Mouse (Mus musculus): Measurements from ENCODE around the gene Ap1s2.
A peak's percentile ranks its signal among the peaks of the same experiment; 100 is the strongest.

Ap1s2 gene

GRCm38 (mm10) chrX:163908337-163909250 lies at the start of gene Ap1s2:
Ap1s2 (plus strand) TSS chrX:163909017.
- peak; percentile 97 for DNase-seq (ENCODE audit: extremely low read depth, insufficient read length, low spot score)

GRCm38 (mm10) chrX:163867711-163868379 lies 41.0 kb upstream of the Ap1s2 start:
- DNase-seq (ENCODE audit: extremely low read depth, insufficient read length, low spot score) = no peak

GRCm38 (mm10) chrX:163868659-163869278 lies 40.0 kb upstream of the Ap1s2 start:
- no peak for DNase-seq (ENCODE audit: extremely low read depth, insufficient read length, low spot score)

GRCm38 (mm10) chrX:163875932-163876331 lies 32.9 kb upstream of the Ap1s2 start:
- no peak for DNase-seq (ENCODE audit: extremely low read depth, insufficient read length, low spot score)

GRCm38 (mm10) chrX:163876636-163877035 lies 32.2 kb upstream of the Ap1s2 start:
- no peak for DNase-seq (ENCODE audit: extremely low read depth, insufficient read length, low spot score)

- no peak for DNase-seq (ENCODE audit: extremely low read depth, insufficient read length, low spot score)
Observed at GRCm38 (mm10) chrX:163879039-163879438, 29.8 kb upstream of the Ap1s2 start.

- peak; percentile 5 for DNase-seq (ENCODE audit: extremely low read depth, insufficient read length, low spot score)
Observed at GRCm38 (mm10) chrX:163879461-163879860, 29.4 kb upstream of the Ap1s2 start.

- DNase-seq (ENCODE audit: extremely low read depth, insufficient read length, low spot score) = no peak
Observed at GRCm38 (mm10) chrX:163885539-163885981, 23.3 kb upstream of the Ap1s2 start.

- DNase-seq (ENCODE audit: extremely low read depth, insufficient read length, low spot score) = no peak
Observed at GRCm38 (mm10) chrX:163897354-163897753, 11.5 kb upstream of the Ap1s2 start.

GRCm38 (mm10) chrX:163899431-163900020 lies 9.3 kb upstream of the Ap1s2 start:
- no peak for DNase-seq (ENCODE audit: extremely low read depth, insufficient read length, low spot score)

GRCm38 (mm10) chrX:163906861-163907260 lies 2.0 kb upstream of the Ap1s2 start:
- no peak for DNase-seq (ENCODE audit: extremely low read depth, insufficient read length, low spot score)

GRCm38 (mm10) chrX:163908003-163908336 lies 847 bp upstream of the Ap1s2 start:
- no peak for DNase-seq (ENCODE audit: extremely low read depth, insufficient read length, low spot score)

GRCm38 (mm10) chrX:163909381-163909780 lies 564 bp downstream of the Ap1s2 start:
- DNase-seq (ENCODE audit: extremely low read depth, insufficient read length, low spot score) = peak; percentile 64

GRCm38 (mm10) chrX:163912791-163913190 lies 4.0 kb downstream of the Ap1s2 start:
- no peak for DNase-seq (ENCODE audit: extremely low read depth, insufficient read length, low spot score)

GRCm38 (mm10) chrX:163929550-163929949 lies 20.7 kb downstream of the Ap1s2 start:
- no peak for DNase-seq (ENCODE audit: extremely low read depth, insufficient read length, low spot score)

- no peak for DNase-seq (ENCODE audit: extremely low read depth, insufficient read length, low spot score)
Observed at GRCm38 (mm10) chrX:163934731-163935130, 25.9 kb downstream of the Ap1s2 start.

GRCm38 (mm10) chrX:163938587-163938986 lies 29.8 kb downstream of the Ap1s2 start:
- peak; percentile 55 for DNase-seq (ENCODE audit: extremely low read depth, insufficient read length, low spot score)

GRCm38 (mm10) chrX:163944381-163944780 lies 35.6 kb downstream of the Ap1s2 start:
- DNase-seq (ENCODE audit: extremely low read depth, insufficient read length, low spot score) = no peak

- no peak for DNase-seq (ENCODE audit: extremely low read depth, insufficient read length, low spot score)
Observed at GRCm38 (mm10) chrX:163951618-163952017, 42.8 kb downstream of the Ap1s2 start.

- DNase-seq (ENCODE audit: extremely low read depth, insufficient read length, low spot score) = no peak
Observed at GRCm38 (mm10) chrX:163957381-163957780, 48.6 kb downstream of the Ap1s2 start.
